Mouse (Mus musculus) bone marrow, adult 2 months (tissue): ENCODE measurements at regions not wholly inside any gene's neighbourhood (a gene's known extent, or its start where the extent isn't known, plus 50 kb on each side); places are given as distances from the start of the nearest gene placed in this dataset.
"Not testable (repeated sequence)": the region's sequence is repeated elsewhere in the genome, so short reads cannot be mapped to it uniquely, and the experiment has no call there.

Source experiments
- CTCF ChIP-seq: fragments of 200-500 bp; IDR thresholded peaks from 2 replicates; pipeline ENCODE4 v1.5.1; 2011; ENCODE audit warnings: low read length, control low read depth; ENCODE audit not compliant: control insufficient read depth, insufficient read depth
- POLR2A ChIP-seq: fragments of 200-500 bp; IDR thresholded peaks from 2 replicates; pipeline ENCODE4 v1.6.1; 2011; ENCODE audit warnings: low read depth, mild to moderate bottlenecking, control low read depth, low read length, borderline replicate concordance; ENCODE audit not compliant: control insufficient read depth

- not testable (repeated sequence) for TF ChIP-seq CTCF, POLR2A
Measured at GRCm38 (mm10) chr14:52853598-52853997, 358.0 kb upstream of the Olfr1507 start.
